Mouse (Mus musculus): ENCODE measurements around the gene Med15.

Med15 gene

DNA sequence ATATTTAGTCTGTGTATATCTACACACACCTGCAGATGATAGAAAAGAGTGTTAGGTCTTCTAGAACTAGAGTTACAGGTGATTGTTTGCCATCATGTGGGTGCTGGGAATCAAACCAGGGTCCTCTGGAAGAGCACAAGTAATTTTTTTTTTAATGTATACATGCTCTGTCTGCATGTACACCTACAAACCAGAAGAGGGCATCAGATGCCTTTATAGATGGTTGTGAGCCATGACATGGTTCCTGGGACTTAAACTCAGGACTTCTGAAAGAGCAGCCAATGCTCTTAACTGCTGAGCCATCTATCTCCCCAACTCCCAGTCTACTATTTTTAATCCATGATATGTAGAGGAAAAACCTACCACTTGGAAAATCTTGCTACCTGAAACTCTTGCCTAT, 2.7 kb downstream of the Med15 start:
- no peak for DNase-seq

DNA sequence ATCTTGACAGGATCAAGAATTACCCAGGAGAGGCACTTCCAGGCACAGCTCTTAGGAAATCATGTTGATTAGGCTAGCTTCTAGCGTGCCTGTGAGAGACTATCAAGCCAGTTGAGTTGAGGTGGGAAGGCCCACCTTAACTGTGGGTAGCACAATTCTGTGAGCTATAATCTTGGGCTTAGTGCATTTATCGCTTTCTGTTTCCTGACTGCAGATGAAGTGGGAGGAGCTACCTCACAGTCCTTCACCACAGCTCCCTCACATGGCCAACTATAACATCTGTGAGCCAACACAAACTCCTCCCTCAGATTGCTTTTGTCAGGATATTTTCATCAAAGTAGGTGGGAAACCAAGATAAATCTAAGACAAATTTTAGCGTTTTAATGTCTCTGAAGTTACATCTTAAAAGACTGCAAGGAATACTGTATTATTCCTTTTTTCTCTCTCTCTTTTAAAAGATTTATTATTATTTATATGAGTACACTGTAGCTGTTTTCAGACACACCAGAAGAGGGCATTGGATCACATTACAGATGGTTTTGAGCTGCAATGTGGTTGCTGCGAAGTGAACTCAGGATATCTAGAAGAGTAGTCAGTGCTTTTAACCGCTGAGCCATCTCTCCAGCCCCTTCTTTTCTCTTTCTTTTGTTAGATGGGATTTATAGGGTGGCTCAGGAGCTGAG, 5.4 kb downstream of the Med15 start:
- DNase-seq = no peak

DNA sequence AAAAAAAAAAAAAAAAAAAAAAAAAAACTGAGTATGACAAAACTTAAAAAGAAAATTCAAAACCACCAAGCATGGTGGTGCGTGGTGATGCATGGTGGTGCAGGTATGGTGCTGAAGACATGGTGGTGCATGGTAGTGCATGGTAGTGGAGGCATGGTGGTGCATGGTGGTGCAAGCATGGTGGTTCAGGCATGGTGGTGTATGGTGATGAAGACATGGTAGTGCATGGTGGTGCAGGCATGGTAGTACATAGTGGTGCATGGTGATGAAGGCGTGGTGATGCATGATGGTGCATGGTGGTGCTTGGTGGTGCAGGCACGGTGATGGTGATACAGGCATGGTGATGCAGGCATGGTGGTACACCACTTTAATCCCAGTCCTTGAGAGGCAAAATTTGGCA, 8.2 kb downstream of the Med15 start:
- DNase-seq = no peak

DNA sequence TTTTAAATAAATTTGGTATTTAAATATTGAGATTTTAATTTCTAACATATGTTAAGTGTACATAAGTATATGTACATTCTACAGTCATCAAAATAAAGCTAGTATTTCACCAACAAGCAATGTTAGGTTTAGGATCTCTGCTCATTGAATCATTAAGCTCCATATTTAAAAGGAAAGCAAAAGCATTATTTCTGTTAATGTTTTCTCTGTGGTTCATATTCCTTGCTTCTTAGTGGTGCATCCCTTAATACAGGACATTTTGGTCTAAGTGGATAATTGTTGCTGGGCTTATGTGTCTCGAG, 9.4 kb downstream of the Med15 start:
- DNase-seq = no peak

DNA sequence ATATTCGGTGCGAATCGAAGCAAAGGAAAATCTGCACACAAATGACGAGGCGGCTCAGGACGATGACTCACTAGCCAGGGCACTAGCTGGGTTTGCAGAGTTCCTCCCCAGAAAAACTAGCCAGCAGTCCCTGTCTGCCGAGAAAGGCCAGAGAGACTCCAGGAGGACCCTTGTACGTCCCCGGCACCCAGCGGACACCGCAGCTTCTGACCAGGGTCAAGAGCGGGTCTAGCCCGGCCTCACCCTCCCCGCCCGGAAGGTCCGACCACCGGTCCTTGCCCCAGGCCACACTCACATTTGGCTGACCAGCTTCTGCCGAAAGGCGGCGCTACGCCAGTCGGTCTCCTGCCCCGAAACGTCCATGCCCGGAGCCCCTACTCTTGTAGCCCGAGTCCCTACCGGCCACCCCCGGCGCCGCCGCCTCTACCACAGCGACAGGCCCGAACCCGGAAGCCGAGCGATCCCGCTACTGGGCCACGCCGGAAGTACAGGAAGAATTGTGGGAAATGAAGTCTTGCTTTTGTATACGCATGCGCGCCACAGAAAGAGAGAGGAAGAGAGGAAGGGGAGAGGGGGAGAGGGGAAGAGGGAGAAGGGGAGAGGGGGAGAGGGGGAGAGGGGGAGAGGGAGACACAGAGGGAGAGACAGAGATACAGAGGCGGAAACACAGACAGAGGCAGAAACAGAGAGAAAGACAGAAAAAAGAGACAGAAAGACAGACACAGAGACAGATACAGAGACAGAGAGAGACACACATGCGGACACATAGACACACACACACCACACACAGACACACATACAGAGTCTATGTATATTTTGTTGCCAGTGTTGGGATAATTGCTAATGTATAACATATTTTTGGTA, 10.0 kb downstream of the Med15 start:
- DNase-seq = peak; percentile 85

DNA sequence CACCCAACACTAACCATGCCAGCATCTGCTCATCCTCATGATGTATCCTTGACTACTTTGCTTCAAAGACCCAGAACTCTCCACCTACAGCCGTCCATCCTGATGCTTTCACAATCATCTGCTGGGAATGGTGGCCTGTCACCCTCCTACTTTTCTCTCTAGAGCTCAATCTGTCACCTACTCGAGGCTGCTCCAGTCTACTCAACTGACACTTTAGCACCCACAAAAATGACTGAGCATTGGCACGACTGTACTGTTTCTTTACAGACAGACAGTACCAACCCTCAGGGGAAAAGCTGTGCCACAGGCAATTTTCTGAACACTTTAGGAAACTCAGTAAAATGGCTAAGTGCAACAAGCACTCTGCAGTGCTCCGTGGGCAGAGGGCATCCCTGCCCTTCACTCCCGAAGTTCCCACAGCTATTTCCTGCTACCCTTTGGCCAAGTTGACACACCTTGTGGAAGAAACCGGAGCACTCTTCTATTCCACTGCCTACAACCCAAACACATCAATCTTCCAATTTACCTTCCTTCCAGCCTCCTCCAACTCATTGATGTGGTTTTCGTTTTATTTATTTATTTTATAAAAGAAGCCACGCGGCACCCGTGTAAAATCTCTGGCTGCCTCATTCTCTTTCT, 10.8 kb downstream of the Med15 start:
- DNase-seq = no peak

DNA sequence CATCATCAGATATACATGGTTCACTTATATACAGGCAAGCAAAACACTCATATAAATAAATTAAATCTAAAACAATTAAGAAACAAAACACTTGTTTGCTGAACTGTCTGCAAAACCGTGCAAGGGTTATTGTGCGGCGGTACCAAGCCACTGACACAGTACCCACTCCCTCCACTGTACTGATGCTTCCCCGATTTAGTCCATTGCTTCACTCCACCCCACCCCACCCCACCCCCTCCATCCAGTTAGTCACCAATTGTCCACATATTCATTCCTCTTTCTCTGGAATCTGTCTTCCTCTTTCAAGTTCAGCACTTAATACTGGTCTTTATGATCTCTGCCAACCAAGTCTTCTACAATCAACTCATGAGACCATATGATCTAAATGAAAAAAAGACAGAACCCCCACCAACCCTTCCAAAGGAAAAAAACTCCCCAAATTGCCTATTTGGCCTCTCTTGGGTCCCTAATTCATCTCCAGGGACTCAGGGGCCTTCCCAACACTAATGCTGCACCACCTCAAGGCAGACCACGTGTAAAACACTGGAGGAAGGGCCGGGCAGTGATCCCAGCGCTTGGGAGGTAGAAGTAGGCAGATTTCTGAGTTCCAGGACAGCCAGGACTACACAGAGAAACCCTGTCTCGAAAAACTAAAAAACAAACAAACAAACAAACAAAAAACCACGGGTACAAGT, 11.4 kb downstream of the Med15 start:
- no peak for DNase-seq

DNA sequence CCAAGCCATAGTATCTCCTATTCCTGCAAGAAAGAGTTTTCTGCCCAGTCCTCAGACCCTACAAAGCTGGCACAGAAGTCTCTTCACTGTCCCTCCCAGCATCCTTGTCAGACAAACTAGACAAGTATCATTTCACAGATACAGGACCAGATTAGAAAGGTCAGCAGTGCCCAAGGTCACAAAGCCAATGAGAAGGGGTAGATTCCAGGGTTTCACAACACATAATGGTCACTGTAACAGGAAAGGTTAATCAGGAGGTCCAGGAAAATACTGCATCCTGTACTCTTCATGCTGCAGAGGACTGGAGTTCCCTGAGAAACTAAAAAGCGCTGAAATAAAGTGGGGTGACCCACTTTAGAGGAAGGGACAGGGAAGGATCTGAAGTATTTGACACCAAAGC, 14.9 kb downstream of the Med15 start:
- no peak for DNase-seq

DNA sequence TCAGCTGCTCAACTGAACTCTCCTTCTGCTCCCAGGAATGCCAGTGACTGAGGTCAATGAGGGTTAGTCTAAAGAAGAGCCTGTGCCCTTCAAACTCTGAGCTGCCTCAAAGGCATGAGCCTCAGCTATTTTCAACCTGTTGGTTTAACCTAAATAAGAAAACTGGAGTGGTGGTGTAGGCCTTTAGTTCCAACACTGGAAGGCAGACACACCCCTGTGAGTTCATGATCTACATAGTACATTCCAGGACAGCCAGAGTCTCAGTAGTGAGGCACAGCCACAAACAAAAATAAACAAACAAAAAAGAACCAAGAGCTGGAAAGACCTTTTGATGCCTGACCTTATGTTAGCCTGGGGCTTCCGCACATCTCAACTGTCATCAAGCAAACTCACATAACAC, 25.1 kb downstream of the Med15 start:
- no peak for DNase-seq

DNA sequence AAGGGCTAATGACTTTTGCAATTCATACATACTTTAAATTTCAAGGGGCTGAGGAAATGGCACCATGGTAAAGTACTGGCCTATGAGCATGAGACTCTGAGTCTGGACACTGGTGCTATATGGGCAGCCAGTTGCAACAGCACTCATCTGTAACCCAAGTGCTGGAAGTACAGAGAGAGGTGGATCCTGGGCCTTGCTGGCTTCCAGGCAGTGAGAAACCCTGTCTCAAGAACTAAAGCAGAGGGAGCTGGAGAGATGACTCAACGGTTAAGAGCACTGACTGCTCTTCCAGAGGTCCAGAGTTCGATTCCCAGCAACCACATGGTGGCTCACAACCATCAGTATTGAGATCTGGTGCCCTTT, 31.7 kb downstream of the Med15 start:
- DNase-seq = no peak

DNA sequence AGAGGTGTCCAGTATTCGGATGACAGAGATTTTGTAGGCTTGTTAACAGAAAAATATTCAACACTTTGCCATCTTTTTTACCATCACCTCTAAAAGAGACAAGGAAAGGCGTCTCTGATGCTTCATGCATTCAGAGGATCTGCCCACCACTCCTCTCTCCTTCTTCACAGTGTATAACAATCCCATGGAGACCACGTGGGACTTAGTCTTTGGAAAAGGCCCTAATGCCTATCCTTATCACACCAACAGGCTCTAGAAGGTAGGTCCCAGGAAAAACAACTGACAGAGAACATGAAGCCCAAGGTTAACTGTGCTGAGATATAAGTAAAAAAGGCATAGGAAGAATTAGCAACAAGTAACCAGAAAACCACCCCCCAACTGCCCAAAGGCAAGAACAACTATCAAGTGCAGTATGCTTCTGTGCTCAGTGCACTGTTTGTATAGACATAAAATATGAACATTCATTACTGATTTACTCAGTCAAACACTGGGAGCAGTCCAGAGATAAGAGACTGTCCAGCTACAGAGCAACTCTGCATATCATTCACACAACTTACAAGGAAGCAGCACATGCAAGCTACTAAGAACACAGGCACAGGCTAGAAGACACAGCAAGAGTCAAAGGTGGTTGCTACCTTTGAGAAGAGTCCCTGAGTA, 32.2 kb downstream of the Med15 start:
- no peak for DNase-seq

DNA sequence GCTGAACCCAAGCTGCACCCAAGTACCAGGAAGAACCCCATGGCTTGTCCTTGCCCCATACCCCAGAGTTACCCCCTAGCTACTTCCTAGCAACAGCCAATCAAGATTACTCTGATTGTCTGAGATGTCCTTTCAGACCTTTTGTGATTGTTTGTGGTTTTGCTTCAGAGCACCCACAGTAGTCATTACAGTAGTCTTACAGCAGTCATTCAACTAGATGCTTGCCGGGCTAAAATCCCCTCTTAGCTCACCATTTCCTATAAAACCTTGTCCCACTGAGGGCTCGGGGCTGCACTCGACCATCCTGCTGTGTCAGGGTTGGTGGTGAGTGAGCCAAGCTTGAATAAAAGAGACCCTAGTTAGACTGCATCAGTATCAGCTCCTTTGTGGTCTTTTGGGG, 37.8 kb downstream of the Med15 start:
- no peak for DNase-seq

DNA sequence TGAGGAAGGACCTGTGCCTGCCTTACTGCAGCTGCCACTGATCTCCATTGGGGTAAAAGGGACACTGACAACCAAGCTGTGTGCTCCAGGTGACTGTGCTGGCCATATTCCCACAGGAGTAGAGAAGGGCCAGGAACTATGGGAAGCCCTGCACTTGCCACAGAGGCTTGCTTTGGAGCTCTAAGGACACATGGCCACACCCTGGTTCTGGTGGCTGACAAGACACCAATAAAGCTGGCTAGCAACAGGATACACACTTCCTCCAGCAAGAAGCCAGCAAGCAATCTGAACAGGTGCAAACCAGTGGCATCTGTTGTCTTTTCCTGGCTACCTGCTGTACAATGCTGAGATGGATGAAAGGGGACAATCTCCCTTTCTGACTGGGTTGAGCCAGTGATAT, 62.8 kb downstream of the Med15 start:
- peak; percentile 28 for DNase-seq

DNA sequence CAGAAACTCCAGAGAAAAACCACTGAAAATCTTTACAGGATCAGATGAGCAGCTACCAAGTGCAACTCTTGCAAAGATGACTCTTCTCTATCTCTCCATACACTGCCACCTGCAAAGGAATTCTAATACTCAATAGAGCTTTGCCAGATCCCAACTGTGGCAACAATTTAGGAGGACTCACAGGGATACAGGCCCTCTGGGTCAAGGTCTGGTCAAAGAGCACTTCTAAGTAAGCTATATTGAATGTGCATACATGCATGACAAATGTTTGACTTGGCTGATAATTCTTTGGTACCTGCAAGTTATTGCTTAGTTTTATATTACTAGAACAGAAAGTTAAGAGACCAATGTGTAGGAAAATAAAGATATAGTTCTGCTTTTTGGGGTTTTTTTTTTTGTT, 67.1 kb downstream of the Med15 start:
- DNase-seq = no peak

DNA sequence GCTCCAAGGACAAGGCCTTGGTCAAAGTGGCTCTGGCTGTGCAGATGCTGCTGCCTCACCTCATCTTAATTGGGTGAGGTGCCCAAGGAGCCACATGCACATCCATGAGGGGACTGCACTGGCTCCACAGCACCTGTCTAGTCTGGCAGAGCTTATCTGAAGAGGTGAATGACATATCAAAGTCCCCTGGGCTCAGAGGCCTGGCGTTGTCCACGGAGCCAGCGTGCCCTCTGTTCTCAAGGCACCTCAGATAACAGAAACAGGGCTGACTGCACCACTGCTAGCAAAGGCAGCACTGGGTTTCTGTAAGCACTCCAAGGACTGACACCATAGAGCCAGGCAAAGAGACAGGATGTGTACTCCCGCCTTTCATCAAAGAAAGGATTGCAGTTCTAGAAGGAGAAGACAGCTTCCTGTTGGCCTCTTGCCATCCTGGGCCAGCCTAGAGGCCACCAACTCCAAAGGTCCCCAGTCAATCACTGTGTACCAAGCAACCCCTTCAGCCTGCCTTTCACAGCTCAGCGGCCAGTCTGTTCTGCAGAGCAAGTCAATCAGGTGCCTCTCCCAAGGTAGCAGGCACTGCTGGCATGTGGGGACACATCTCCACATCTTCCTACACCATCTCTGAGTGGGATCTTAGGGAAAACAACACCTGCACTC, 76.3 kb downstream of the Med15 start:
- peak; percentile 14 for DNase-seq

DNA sequence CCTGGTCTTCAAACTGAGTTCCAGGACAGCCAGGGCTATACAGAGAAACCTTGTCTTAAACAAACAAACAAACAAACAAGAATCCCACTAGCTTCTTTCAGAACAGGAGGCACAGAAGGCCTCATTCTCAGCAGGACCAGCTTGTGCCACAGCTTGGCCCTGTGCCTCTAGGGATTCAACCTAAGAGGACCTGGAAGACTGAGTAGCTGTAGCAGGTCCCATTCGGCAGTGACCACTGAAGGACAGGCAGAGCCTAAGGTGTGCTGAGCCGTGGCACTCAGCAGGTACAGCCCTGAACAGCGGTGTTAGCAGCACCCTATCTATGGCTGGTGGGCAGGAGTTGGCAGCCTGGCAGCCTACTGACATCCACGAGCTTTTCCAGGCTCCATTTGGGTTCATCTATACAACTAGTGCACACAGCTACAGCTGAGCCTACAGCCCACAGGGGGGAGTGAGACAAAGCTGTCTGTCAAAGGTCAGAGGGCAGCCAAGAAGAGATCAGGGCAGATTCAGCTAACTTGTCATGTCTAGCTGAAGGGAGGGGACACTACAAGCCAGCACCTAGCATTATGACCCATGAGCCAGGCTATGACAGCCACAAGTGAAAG, 78.4 kb downstream of the Med15 start:
- peak; percentile 29 for DNase-seq

DNA sequence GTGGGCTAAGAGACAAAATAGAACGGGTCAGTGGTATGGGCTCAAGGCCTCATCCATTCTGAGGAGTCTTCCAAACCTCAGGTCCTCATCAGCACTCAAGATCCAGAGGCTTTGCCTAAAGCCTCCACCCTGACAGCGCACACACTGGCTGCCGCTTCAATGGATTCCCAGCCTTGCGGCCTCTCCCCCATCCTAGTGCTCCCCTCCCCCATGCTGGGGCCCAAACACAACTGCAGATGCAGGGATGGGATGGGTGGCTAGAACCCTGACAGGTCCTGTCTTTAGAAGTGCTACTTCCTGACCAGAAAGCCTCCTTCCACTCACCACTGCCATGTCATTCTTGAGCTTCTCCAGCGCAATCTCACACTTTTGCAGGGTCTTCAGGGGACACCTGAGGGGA, 79.1 kb downstream of the Med15 start:
- no peak for DNase-seq

DNA sequence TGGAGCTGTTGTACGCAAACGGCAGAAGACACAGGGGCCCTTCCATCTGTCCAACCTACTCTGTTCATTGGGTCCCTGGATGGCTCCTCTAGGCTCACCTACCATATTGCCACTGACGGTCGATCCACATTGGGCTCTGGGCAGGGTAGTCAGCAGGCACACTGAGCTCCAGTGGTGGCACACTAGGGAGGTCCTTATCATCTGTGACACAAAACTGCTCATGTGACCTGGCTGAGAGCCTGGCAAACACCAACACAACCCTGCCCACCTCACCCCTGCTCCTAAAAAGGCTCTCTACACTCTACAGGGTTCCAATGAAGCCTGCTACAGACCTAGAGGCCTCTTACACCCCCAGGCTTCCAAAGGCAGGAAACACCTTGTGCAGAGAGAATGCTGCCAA, 80.1 kb downstream of the Med15 start:
- DNase-seq = peak; percentile 16

DNA sequence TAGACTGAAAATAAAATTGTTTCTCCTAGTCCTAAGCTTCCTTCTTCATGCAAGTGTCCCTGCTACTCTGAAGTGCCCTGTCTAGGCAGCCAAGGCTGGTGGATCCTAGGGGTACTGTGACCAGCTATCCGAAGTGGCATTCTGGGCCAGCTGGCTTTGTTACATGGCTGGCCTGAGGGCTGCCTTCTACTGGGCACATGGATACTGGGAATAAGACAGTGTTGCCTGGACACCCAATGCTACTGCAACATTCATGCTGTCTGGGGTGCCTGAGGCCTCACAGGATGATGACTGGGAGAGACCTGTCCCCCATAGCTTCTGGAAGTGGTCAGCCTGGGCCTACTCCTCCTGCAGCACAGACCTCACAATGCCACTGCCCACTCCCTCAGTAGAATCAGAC, 82.0 kb downstream of the Med15 start:
- DNase-seq = peak; percentile 42

DNA sequence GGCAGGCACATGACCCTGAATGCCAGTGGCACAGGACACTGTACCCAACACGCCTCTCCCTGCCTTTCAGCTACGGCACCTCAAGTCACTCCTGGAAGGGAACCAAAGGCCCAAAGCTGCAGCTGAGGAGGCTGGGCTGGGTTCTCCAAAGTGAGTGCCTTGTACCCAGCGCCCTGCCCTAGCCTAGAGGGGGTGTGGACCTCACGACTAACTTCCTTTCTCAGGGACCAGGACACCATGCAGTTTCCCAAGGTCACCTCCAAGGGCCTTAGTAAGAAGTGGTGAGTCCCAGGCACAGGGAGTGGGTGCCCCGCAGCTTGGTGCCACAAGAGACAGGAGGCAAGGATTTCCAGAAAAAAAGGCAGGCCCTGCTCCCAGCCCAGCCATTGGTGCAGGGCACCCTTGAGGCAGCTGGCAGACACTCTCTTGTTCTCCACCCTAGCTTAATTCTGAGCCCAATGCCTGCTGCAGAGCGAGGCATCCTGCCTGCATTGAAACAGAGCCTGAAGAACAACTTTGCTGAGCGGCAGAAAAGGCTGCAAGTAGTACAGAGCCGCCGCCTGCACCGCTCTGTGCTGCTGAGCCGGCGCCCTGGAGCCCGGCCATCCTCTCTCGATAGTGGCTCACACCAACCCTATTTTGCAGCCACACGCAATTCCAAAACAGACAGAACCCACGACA, 82.6 kb downstream of the Med15 start:
- DNase-seq = peak; percentile 32

DNA sequence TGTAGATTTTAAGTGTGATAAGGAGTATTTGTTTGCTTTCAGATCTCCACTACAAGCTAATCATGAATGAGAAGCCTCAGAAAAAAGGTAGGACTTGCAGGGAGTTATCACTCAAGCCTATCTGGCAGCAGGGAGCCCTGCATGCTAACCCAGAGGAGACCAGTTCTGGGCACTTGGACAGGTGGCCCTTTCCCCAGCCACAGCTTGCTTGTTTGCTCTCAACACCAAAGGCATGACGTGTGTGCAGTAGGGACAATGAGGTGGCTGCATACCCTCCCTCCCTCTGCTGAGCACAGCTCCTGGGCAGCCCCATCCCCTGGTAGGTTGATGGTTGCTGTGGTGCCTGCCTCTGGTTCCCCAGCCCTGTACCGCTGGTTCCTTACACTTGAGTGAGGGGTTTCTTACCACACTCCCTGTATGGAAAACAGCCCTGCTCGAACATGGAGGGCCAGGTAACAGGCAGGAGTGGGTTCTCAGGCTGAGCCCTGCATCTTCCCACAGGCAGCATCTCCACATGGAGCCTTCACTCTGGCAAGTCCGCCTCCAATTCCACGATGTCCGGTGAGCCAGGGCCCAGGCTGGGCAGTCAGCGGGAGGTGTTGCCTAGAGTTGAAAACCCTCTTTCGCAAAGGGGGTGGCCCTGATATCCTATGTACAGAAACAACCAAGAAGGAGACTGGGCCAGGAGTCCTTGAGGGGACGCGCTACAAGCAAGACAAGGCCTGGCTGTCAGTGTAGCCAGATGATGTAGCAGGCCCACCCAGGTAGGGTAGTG, 84.9 kb downstream of the Med15 start:
- DNase-seq = peak; percentile 53
